Mouse (Mus musculus): ENCODE data around the gene Gm13090. TPM values are rescaled to one million over a fixed set of nuclear protein-coding genes. Genes with fewer than 3 reads are reported as not detected.

Gene Gm13090
- polyA plus RNA-seq, 1 experiment from 2014 or later, result not detected

GRCm38 (mm10) chr4:151128641-151129541 lies 39.5 kb downstream of the Gm13090 start:
- Histone ChIP-seq H3K4me3 (peak overlapping the region; percentile 59), H3K36me3 (no peaks in the 10 kb centered on the region), H3K4me1 (peaks cover 24% of the 10 kb centered on the region), H3K27me3 (no peaks in the 10 kb centered on the region), H3K9me3 (no peaks in the 10 kb centered on the region), H3K27ac (peak overlapping the region; percentile 94), H3K4me2 (replicated peaks) (peak overlapping the region; percentile 67), H3K9ac (peak overlapping the region; percentile 80)
- peak; percentile 29; the same call in 1 of the 2 replicates for ATAC-seq (ENCODE audit: insufficient number of reproducible peaks, insufficient read depth, low FRiP score, low TSS enrichment)
- WGBS, result under 1% methylated on average over 69 of the region's 69 CpGs

- H3K9me3 ChIP-seq, result no peaks in the 10 kb centered on the region
- H3K27ac ChIP-seq, result peak overlapping the region; percentile 94
- H3K27me3 ChIP-seq, result no peaks in the 10 kb centered on the region
- no peaks in the 10 kb centered on the region for H3K36me3 ChIP-seq
- H3K4me2 ChIP-seq (replicated peaks), result peak overlapping the region; percentile 67
- H3K9ac ChIP-seq, result no peak overlapping the region
- no peak for ATAC-seq (ENCODE audit: insufficient number of reproducible peaks, insufficient read depth, low FRiP score, low TSS enrichment)
- peak overlapping the region; percentile 59 for H3K4me3 ChIP-seq
- H3K4me1 ChIP-seq, result peaks cover 24% of the 10 kb centered on the region
- WGBS, result 67% methylated on average over 16 of the region's 16 CpGs
Measured at GRCm38 (mm10) chr4:151129725-151130557, 40.6 kb downstream of the Gm13090 start.

GRCm38 (mm10) chr4:151130756-151131490 lies 41.6 kb downstream of the Gm13090 start:
- no peak overlapping the region for H3K27ac ChIP-seq
- H3K4me1 ChIP-seq, result peaks cover 24% of the 10 kb centered on the region
- no peak overlapping the region for H3K9ac ChIP-seq

GRCm38 (mm10) chr4:151132493-151132892 lies 43.1 kb downstream of the Gm13090 start:
- H3K36me3 ChIP-seq, result no peaks in the 10 kb centered on the region
- H3K4me2 ChIP-seq (replicated peaks), result no peak overlapping the region
- ATAC-seq (ENCODE audit: insufficient number of reproducible peaks, insufficient read depth, low FRiP score, low TSS enrichment), result no peak
- no peaks in the 10 kb centered on the region for H3K27me3 ChIP-seq
- no peak overlapping the region for H3K9ac ChIP-seq
- no peak overlapping the region for H3K27ac ChIP-seq
- 63% methylated on average over 9 of the region's 9 CpGs for WGBS
- peaks cover 20% of the 10 kb centered on the region for H3K4me1 ChIP-seq
- no peaks in the 10 kb centered on the region for H3K9me3 ChIP-seq
- no peak overlapping the region for H3K4me3 ChIP-seq

More at GRCm38 (mm10) chr4:151130756-151131490, 41.6 kb downstream of the Gm13090 start:
- ATAC-seq (ENCODE audit: insufficient number of reproducible peaks, insufficient read depth, low FRiP score, low TSS enrichment), result no peak
- 63% methylated on average over 9 of the region's 9 CpGs for WGBS
- Histone ChIP-seq H3K4me3 (no peak overlapping the region), H3K36me3 (no peaks in the 10 kb centered on the region), H3K9me3 (no peaks in the 10 kb centered on the region), H3K27me3 (no peaks in the 10 kb centered on the region), H3K4me2 (replicated peaks) (no peak overlapping the region)

- Histone ChIP-seq H3K36me3 (no peaks in the 10 kb centered on the region), H3K9ac (no peak overlapping the region), H3K4me1 (peaks cover 24% of the 10 kb centered on the region), H3K27me3 (0 out of 2 replicates have a peak, but pooled peaks cover 3% of the 10 kb centered on the region), H3K4me2 (replicated peaks) (no peak overlapping the region), H3K9me3 (no peaks in the 10 kb centered on the region), H3K4me3 (no peak overlapping the region), H3K27ac (no peak overlapping the region)
- WGBS, result 73% methylated on average over 4 of the region's 4 CpGs
- ATAC-seq (ENCODE audit: insufficient number of reproducible peaks, insufficient read depth, low FRiP score, low TSS enrichment), result no peak
Measured at GRCm38 (mm10) chr4:151133760-151134159, 44.4 kb downstream of the Gm13090 start.

- H3K9ac ChIP-seq, result no peak overlapping the region
- H3K4me1 ChIP-seq, result peaks cover 29% of the 10 kb centered on the region
- no peak overlapping the region for H3K27ac ChIP-seq
- H3K36me3 ChIP-seq, result no peaks in the 10 kb centered on the region
- H3K27me3 ChIP-seq, result peaks cover 17% of the 10 kb centered on the region
- WGBS, result 84% methylated on average over 8 of the region's 8 CpGs
- no peak for ATAC-seq (ENCODE audit: insufficient number of reproducible peaks, insufficient read depth, low FRiP score, low TSS enrichment)
- H3K4me3 ChIP-seq, result no peak overlapping the region
- H3K9me3 ChIP-seq, result no peaks in the 10 kb centered on the region
- no peak overlapping the region for H3K4me2 ChIP-seq (replicated peaks)
Measured at GRCm38 (mm10) chr4:151135491-151135890, 46.1 kb downstream of the Gm13090 start.

- no peak overlapping the region for H3K4me3 ChIP-seq
- H3K9ac ChIP-seq, result no peak overlapping the region
- WGBS, result 56% methylated on average over 5 of the region's 5 CpGs
- no peaks in the 10 kb centered on the region for H3K36me3 ChIP-seq
- no peak overlapping the region for H3K4me2 ChIP-seq (replicated peaks)
- H3K9me3 ChIP-seq, result no peaks in the 10 kb centered on the region
- peaks cover 31% of the 10 kb centered on the region for H3K4me1 ChIP-seq
- peaks cover 26% of the 10 kb centered on the region for H3K27me3 ChIP-seq
- ATAC-seq (ENCODE audit: insufficient number of reproducible peaks, insufficient read depth, low FRiP score, low TSS enrichment), result no peak
- no peak overlapping the region for H3K27ac ChIP-seq
Measured at GRCm38 (mm10) chr4:151137701-151138100, 48.3 kb downstream of the Gm13090 start.

- Histone ChIP-seq H3K4me3 (no peak overlapping the region), H3K9me3 (no peaks in the 10 kb centered on the region), H3K36me3 (no peaks in the 10 kb centered on the region), H3K27me3 (peaks cover 26% of the 10 kb centered on the region), H3K4me2 (replicated peaks) (no peak overlapping the region; the same call in 1 of the 2 replicates), H3K9ac (no peak overlapping the region), H3K4me1 (peaks cover 31% of the 10 kb centered on the region), H3K27ac (no peak overlapping the region)
- no peak for ATAC-seq (ENCODE audit: insufficient number of reproducible peaks, insufficient read depth, low FRiP score, low TSS enrichment)
- WGBS, result 27% methylated on average over 10 of the region's 10 CpGs
Measured at GRCm38 (mm10) chr4:151138135-151138534, 48.8 kb downstream of the Gm13090 start.

GRCm38 (mm10) chr4:151138586-151138985 lies 49.2 kb downstream of the Gm13090 start:
- peaks cover 26% of the 10 kb centered on the region for H3K27me3 ChIP-seq
- peaks cover 31% of the 10 kb centered on the region for H3K4me1 ChIP-seq
- 15% methylated on average over 2 of the region's 2 CpGs for WGBS
- no peaks in the 10 kb centered on the region for H3K36me3 ChIP-seq
- no peak overlapping the region for H3K4me3 ChIP-seq
- H3K27ac ChIP-seq, result no peak overlapping the region
- no peak overlapping the region for H3K9ac ChIP-seq
- H3K4me2 ChIP-seq (replicated peaks), result no peak overlapping the region
- no peak for ATAC-seq (ENCODE audit: insufficient number of reproducible peaks, insufficient read depth, low FRiP score, low TSS enrichment)
- no peaks in the 10 kb centered on the region for H3K9me3 ChIP-seq

GRCm38 (mm10) chr4:151139053-151139840 lies 49.9 kb downstream of the Gm13090 start:
- H3K27me3 ChIP-seq, result peaks cover 26% of the 10 kb centered on the region
- H3K4me3 ChIP-seq, result no peak overlapping the region
- WGBS, result 5% methylated on average over 20 of the region's 20 CpGs
- no peak overlapping the region; the same call in 1 of the 2 replicates for H3K9ac ChIP-seq
- no peaks in the 10 kb centered on the region for H3K36me3 ChIP-seq
- no peaks in the 10 kb centered on the region for H3K9me3 ChIP-seq
- ATAC-seq (ENCODE audit: insufficient number of reproducible peaks, insufficient read depth, low FRiP score, low TSS enrichment), result no peak
- peaks cover 31% of the 10 kb centered on the region for H3K4me1 ChIP-seq
- peak overlapping the region; percentile 35 for H3K4me2 ChIP-seq (replicated peaks)
- no peak overlapping the region for H3K27ac ChIP-seq
